Mouse (Mus musculus) CH12F3 (cell line): ENCODE measurements around the gene Man2a1.

ENCODE experiments used
- in situ Hi-C: fragments of 300-500 bp; cut with MboI; formaldehyde crosslinking; loops from 2 replicates; pipeline ENCODE4 v1.14.3; 2020; ENCODE audit warnings: low sequenced_read_pairs

The Man2a1 gene

DNA sequence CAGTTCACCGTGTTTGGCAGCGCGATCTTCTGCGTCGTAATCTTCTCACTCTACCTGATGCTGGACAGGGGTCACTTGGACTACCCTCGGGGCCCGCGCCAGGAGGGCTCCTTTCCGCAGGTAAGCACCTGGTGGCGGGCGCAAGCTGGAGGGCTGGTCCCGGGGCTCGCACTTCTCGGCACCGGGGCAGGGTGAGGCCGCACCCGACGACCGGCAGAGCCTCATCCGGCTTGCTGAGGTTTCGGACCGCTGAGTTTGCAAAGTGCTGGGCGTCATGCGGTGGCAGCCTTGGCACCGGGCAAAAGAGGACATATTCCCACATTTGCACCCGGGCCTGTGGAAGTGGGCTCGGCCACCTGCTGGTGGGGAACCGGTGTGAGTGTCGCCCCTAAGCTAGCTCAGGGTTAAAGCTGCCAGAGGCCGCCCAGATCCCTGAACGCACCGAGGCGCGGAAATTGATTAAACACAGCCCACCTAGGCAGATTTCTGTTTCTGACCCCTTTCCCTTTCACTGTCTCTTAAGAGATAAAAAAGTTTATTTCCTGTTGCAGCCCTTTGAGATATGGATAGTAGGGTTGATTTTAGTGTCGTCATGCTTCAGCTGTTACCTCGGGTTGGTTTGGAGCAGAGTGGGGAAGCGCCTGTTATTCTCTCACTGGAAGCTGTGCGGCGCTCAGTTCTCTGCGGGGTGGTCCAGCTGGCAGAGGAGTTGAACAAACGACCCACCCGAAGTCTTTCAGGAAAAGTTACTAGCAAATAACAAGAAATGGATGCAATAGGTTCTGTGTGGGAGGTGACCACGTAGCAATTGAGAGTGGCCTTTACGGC is 1.4 kb downstream of the Man2a1 start:
- in situ Hi-C loops = no loop called here

DNA sequence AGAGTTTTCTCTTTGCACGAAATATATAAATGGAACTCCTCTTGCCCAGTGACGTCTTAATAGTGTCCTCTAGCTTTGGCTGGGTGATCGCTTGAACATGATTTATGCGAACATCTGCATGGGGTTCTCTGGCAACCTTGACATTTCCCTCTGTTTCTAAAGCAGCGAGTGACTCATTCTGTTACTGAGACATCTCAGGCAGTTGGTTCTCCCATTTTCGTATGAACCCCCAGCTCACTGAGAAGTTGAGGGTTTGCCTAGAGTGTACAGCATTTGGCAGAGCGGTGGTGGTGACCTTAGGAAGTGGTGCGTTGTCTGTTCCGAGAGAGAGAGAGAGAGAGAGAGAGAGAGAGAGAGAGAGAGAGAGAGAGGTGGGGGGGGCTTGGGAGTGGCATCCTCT is 2.6 kb downstream of the Man2a1 start:
- in situ Hi-C loops = no loop called here

- in situ Hi-C loops = no loop called here
Observed at GRCm38 (mm10) chr17:64603534-64603933, 3.0 kb downstream of the Man2a1 start.

- in situ Hi-C loops = no loop called here
Observed at GRCm38 (mm10) chr17:64604163-64604562, 3.6 kb downstream of the Man2a1 start.

- in situ Hi-C loops = no loop called here
Observed at GRCm38 (mm10) chr17:64608228-64608627, 7.7 kb downstream of the Man2a1 start.

DNA sequence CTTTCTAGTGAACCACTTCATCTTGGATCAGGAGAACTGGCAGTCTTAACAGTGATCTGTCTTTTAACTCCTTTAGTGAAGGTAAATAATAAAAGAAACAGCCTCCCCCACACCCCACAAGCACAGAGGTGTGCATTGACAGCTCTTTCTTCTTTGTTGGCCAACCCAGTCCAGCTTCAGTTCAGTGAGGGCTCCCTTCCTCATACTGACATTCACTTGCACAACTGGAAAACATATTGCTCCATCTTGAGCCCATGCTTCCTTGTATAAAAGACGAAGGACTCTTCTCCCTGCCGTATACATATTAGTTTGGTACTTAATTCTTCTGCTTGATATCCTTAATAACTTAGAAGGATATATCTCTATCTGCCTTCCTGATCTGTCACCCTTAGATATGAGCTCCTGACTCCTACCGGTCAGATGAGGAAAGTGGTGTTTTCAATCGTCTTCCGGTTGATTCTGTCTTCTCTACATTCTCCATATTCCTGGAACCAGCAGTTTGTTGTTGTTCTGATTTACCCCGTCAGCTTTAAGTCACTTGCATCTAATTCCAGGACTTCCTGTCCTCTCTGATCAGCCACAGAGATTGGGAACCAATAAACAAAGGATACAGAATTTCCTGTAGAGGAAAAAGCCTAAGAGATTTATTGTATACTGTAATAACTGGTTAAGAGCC is 8.5 kb downstream of the Man2a1 start:
- in situ Hi-C loops = no loop called here

- in situ Hi-C loops = no loop called here
Observed at GRCm38 (mm10) chr17:64609741-64610140, 9.2 kb downstream of the Man2a1 start.

- in situ Hi-C loops = no loop called here
Observed at GRCm38 (mm10) chr17:64611426-64611825, 10.9 kb downstream of the Man2a1 start.

DNA sequence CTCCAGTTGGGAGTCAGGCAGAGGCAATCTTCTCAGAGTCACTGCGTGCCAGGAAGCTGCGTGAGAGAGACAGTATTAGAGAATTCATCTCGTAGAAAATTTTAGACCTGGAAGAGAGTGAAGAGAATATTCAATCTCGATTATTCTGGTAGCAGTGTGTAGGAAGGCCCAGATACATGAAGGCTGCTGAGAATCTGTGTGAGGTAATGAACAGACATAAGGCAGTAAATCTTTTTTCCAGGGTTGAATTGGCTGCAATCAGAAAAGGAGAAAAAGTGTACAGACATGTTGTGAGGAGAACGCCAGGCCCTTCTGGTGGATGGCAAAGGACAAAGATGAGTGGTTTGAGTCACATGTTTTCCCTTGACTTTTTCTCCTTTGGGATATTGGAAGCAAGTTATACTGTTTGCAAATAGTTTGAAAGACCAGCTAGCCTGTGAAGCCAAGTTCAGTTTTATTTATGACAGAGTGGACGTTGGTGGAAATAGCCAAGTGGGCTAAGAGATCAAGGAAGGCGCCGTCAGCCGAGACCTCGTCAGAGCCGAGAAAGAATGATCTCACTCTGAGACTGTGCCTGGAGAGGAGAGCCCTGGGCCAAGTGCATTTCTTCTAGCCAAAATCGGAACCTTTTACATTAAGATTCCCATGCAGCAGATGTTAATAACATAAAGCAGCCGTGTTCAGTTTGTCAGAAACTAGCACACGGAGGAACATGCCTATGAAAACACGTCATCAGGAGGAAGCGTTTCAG is 11.8 kb downstream of the Man2a1 start:
- in situ Hi-C loops = no loop called here

DNA sequence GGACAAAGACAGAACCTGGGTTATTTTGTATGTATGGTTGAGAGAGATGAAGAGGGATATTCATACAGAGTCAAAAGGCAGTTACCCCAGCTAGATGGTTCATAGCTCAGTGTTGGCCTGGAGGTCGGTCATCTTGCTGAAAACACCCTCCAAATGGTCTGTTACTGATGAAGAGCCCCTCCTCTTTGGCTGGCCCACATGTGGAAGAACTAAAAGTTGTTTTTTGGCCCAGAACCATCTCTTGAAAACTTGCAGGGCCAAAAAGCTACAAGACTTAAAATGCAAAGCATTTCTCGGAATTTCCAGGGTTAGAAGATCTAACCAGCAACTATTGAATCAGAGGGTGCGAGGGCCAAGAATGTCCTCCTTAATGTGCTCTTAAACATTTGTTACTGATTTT is 12.4 kb downstream of the Man2a1 start:
- in situ Hi-C loops = no loop called here

- in situ Hi-C loops = no loop called here
Observed at GRCm38 (mm10) chr17:64613351-64613750, 12.8 kb downstream of the Man2a1 start.

DNA sequence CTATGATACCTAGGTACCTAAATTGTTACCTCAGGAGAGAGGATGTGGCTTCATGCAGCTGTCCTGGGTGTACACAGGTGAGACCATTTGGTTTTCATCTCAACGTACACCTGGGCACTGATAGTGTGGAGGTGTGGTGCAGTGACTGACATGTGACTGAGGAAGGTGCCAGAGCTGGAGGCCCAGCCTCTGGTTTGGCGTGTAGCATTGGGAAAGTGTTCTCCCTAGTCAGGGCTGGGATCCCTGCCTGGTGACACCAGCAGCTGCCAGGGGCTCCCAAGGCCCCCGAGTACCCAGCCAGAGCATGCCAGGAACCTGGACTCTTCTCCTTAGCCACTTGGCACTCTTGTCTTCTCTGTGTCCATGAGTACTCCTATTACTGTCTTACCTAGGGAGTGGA is 14.3 kb downstream of the Man2a1 start:
- in situ Hi-C loops = no loop called here

- in situ Hi-C loops = no loop called here
Observed at GRCm38 (mm10) chr17:64615420-64615819, 14.9 kb downstream of the Man2a1 start.

GRCm38 (mm10) chr17:64616259-64616658 is 15.7 kb downstream of the Man2a1 start:
- in situ Hi-C loops = no loop called here

DNA sequence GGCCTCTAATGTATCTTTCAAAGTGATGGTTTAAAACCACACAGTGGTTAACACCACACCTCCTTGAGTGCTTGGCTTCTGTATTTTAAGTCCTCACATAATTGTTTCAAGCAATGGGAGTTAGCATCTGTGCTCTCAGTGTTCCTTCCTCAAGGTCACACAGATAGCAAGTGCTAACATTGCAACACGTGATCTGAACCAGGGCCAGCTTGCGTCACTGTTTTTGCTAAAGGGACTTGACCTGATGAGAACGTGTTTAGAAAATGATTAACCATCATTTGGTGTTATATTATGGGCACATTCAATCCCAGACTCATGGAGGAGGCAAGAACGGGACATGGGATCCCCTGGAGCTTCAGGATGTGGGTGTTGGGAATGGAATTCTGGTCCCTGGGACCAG is 17.3 kb downstream of the Man2a1 start:
- in situ Hi-C loops = no loop called here

- in situ Hi-C loops = no loop called here
Observed at GRCm38 (mm10) chr17:64618996-64619395, 18.5 kb downstream of the Man2a1 start.

- in situ Hi-C loops = no loop called here
Observed at GRCm38 (mm10) chr17:64620135-64620534, 19.6 kb downstream of the Man2a1 start.

DNA sequence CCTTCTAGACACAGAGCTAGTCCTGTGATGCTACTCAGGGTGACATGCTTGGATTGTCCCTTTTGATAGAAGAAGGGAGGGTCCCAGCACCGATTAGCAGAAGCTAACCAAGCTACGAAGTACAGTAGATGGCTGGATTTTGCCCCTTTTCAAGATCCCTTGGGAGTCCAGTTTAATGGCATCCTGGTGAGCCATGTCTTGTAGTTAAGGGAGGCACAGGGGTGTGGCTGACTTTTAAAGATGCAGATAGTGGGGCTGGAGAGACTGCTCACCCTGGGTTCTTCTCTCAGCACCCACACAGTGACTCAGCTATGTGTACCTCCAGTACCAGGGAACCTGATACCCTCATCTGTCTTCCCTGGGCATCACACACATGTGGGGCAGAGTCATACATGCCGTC is 20.1 kb downstream of the Man2a1 start:
- in situ Hi-C loops = no loop called here

DNA sequence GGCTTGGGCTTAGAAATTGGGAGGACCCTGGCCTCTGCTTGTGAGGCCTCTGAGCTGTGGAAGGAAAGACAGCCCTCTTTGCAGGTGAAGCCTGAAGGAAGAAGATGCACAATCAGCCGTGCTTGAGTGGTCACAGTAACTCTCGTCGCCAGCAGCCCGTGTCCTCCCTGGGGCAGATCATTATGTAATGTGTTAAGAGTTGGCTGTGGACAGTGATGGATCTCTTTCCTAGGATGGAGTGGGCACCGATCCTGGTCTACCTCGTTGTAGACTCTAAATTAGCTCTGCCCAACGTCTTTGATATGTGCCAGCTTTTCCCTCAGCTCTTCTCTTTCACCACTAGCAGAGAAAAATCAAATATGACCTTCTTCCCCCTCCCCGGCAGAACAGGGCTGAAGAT is 20.7 kb downstream of the Man2a1 start:
- in situ Hi-C loops = no loop called here

GRCm38 (mm10) chr17:64621649-64622351 is 21.3 kb downstream of the Man2a1 start:
- in situ Hi-C loops = no loop called here

GRCm38 (mm10) chr17:64622352-64622886 is 21.9 kb downstream of the Man2a1 start:
- in situ Hi-C loops = no loop called here
